Mouse (Mus musculus) mouse embryonic stem cell (cell line): Measurements from ENCODE around the gene Olfr220.

Experiments
- in situ Hi-C, 2 experiments: fragments of 300-500 bp; cut with MboI; formaldehyde crosslinking; loops; 1 replicate in 1 of 2; 3 replicates in 1 of 2; pipeline ENCODE4 v1.14.3; 2019 to 2020; ENCODE audit warnings: low sequenced_read_pairs in 2 of 2, low pct_unique_long_range_greater_than_20kb in 1 of 2, mixed read lengths in 1 of 2; ENCODE audit not compliant: unreplicated experiment in 1 of 2

Gene Olfr220

DNA sequence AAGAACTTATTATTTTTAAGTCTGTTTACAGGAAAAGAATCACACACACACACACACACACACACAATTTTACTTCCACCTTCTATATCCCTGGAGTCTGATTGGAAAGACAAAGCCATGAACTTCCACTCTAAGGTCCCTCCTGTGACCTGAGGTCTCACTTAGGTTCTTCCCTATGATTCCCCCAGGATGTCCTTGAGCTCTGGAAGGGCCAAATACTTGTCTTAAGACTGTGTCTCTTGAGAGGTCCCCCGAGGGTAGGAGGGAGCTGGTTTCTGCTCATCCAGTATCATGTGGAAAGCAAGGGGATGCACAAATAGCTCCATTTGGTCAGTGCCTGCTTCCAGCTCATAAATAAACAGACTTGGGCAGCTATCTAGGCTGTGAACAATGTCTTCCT, at the start of gene Olfr220:
Gene Olfr220, plus strand, starts transcription at position 301 of the 400 bp plus-strand sequence.
- in situ Hi-C loops, result loop anchor here in 1 of 2 experiments (25.0 kb wide), 1 partner anchor 229 kb away; no protein-coding TSS in a partner anchor

DNA sequence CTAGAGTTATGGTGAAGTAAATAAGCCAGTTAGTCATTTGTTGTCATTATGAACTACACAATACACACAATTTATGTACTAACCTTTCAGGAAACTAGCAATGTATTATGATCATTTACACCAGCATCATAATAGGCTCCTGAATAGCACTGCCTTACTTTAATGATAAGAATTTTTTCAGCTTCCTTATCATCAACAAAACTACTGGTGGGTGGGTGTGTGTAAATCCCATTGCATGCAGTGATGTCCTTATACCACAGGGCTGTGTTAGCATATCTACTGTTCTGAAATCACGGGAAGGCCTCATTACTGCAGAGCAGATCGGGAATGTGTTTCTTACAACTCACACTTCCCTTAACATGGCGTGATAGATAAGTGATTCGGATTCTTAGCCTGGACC, 18.9 kb upstream of the Olfr220 start:
- in situ Hi-C loops, result no loop called here

DNA sequence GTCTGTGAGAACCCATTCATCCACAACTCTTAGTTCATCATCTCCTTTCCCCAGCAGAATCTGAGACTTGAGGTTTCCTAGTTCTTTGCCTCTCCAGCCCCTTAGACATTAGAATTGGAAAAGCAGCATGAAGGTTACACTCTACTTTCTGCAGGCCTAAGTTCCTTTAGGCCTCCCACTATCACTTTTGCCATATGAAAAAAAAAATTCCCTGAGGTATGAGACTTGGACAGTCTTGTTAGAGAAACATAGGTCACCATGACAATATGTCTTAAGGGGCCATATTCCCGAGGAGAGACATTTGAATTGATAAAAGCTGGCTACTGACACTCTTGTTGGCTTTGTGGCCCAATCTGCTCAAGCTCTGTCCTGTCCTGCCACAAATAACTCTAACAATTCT, 18.1 kb upstream of the Olfr220 start, which contains the start of gene Olfr414:
Gene Olfr414, plus strand, starts transcription at position 301 of the 400 bp plus-strand sequence.
- in situ Hi-C loops, result no loop called here

DNA sequence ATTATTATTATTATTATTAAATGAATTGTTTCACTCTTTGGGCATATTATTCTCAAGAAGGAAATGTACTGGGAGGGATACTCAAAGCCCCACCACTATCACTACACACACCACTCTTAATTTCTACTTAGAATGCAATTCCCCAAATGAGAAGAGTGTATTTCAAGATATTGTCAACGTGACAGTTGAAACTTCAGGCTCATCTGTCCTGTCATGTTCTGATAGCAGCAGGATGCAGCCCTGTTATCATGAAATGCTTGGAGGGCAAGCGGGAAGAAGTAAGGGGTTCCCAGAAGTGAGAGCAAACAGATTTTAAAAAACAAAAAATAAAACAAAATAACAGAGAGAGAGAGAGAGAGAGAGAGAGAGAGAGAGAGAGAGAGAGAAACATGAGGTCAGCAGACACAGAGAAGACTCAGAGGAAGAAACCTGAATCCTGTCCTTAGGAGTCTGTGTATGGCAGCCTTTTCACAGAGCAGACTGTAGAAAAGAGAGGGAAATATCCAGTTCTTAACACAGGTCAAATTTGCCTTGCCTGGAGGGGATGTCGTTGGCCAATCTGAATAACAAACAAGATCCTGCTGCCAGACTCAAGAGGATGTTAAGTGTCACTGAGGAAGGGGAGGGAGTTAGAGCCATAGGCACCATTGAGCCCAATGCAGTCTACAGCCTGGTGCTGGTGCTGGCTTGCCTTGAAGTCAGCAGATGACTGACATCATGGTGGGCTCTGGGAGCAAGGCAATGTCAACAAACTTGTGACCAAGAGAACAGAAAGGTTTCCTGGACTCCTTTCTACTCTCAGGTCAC, 15.5 kb upstream of the Olfr220 start:
- in situ Hi-C loops, result loop anchor here in 1 of 2 experiments (25.0 kb wide), 1 partner anchor 214 kb away; no protein-coding TSS in a partner anchor

DNA sequence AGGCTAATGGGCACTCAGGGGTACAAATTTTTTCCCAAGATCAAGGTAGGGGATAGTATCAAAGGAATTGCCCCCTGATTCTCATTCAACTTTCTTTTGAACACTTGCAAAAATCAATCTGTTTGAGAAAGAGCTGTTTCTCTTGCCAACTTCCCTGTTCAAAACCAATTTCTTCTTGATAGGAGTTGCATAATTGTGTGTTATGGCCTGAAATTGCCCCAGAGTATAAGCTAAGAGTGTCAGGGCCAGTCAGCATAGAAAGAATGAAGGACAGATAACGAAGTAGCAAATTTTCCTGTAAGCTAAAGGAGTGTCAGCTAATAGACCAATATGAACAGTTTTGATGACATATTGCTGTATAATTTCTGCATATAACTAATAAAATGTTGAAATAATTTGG, 14.5 kb upstream of the Olfr220 start:
- in situ Hi-C loops, result loop anchor here in 1 of 2 experiments (25.0 kb wide), 1 partner anchor 215 kb away; no protein-coding TSS in a partner anchor

DNA sequence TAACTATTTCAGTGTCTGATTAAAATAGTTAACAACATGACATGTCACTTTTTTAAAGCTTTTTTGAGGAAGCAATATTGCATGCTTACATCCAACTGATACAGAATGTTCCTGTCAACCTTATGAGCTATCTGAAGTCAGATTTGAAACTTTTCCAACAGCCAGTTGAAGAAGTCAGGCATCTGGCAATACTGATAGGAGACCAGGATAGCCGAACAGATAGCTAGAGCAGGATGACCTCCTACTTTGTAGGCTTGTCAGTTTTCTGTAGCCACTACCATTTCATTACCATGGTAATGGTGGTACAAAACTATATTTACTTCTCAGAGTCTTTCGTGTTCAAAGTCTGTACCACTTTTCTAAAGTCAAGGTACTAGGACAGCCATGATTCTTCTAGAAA, 13.5 kb upstream of the Olfr220 start:
- in situ Hi-C loops, result loop anchor here in 1 of 2 experiments (25.0 kb wide), 1 partner anchor 216 kb away; no protein-coding TSS in a partner anchor

DNA sequence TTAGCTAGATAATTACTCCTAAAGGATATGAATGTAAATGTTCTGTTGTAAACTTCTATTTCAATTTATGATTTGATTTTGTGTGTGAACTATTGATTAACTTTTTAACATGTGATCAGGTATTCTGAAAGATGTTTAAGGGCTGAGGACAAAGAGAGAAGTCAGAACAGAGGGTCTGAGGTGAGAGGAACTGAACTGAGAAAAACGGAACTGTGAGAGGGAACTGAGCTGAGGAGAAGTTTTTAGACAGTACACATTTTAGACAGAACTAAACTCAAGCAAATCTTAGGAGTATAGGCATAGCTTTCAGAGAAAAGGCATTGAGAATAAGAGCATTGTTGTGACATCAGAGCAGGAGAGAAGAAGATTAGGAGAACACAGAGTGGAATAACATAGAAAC, 7.8 kb upstream of the Olfr220 start:
- in situ Hi-C loops, result loop anchor here in 1 of 2 experiments (25.0 kb wide), 1 partner anchor 222 kb away; no protein-coding TSS in a partner anchor

DNA sequence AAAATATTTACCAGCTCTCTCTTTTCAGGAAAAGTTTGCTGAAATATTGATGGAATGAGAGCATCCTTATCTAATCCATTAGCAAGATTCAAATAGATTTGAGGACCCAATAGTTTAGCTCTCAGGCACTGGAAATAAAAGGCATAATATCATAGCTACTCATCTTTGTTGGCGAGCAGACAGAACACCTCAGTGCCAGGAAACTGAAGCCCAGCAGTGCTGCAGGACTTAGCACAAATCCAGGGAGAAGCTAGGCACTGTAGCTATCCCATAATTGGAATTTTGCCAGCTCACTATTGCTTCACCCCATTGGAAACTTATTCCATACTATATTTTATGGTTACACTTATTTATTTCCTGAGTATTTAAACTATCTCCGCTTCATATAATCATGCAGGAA, 13.2 kb downstream of the Olfr220 start:
- in situ Hi-C loops, result loop anchor here in 1 of 2 experiments (25.0 kb wide), 1 partner anchor 293 kb away; the partner anchor contains the start of genes Olfr420 and Spta1

DNA sequence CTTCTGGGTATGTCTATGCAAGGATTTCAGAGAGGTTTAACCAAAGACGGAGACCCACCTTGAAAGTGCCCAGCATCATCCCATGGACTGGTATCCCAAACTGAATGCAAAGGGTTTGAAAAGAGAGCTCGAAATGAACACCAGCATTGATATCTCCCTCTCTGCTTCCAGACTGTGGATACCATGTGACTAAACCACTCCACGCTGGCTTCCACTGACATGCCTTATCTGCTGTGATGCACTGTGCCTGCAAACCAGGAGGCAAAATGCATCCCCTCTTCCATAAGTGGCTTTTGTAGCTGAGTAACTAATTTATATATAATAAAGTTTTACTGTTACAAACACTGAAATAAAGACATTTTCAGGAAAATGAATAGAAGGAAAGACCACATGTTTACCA, 23.5 kb downstream of the Olfr220 start:
- in situ Hi-C loops, result loop anchor here in 1 of 2 experiments (25.0 kb wide), 1 partner anchor 303 kb away; the partner anchor contains the start of genes Olfr420 and Spta1

DNA sequence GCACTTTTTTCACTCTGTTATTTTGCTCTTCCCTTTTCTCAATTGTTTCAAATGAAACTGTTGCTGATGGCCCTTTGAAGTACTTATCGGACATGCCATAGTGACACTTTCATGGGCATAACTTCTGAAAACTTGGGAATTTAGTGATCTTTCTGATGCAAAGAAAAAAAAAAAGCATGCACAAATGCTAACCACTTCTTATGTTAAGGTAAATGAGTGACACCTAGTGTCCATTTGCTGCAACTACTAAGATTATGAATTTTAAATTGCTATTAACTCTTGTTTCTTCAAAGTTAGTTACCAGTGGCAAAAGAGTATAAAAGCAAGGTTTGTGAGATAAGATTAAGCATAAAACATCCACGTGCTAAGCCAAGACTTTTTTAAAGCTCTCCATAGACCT, 24.4 kb downstream of the Olfr220 start:
- in situ Hi-C loops, result loop anchor here in 1 of 2 experiments (25.0 kb wide), 1 partner anchor 304 kb away; the partner anchor contains the start of genes Olfr420 and Spta1

DNA sequence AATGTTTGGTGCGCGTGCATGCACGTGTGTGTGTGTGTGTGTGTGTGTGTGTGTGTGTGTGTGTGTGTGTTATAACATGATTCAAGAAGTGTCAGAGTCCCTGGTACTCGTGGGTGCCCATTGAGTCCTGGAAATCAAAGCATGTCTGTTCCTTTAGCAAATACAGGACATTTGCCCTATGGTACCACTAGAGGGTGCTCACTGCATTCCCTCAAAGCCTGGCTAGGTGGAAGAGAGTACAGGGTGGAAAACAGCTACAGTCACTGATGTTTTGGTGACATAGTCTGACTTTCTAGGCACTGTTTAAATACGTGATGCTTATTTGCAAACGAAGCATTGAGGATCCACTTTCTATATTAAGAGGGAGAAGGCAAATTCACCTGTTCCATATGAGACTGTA, 27.9 kb downstream of the Olfr220 start:
- in situ Hi-C loops, result loop anchor here (5.0 to 25.0 kb wide), 3 partner anchors 83 to 307 kb away; partner anchors contain the start of genes Olfr420 (in 1 of the 2) and Spta1 (in 1 of the 2)

DNA sequence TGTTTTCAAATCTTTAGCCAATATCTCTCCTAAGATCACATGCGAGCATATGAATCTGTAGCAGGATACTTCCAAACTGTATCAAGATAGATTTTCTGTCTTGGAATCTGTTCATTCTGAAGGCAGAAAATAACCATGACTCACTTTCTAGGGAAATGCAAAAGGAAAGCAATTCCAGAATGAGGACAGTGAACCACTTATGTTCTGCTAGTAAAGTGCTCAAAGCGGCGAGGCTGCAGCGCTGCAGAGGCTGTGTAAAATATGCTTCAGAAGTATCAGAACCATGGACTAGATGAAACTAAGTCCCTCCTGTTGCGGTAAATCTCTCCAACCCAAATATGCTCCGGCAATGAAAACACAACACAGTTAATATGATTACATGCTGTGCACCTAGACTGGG, 40.7 kb downstream of the Olfr220 start:
- in situ Hi-C loops, result no loop called here

DNA sequence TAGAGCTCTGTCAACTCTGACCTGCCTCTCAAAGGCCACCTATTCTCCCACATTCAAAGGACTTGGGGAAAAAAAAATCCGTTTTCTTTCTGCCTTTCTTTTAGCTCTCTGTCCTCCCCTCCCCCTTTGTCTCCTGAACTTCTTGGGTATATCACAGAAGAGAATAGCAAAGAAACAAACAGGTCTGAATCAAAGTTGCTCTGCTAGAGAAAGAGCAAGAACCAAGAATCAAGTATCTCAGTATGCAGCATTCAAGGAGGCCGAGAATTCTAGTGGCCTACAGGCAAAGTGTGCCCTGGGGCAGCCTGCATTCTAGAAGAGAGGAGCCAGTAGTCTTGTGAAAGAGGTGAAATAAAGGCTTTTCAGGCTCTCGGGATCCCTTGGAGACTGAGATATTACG, 58.2 kb downstream of the Olfr220 start:
- in situ Hi-C loops, result no loop called here
